Mouse (Mus musculus) common myeloid progenitor, adult 5-6 weeks (primary cell): Measurements from ENCODE around the gene OR5BS1P. TPM values are rescaled to one million over a fixed set of nuclear protein-coding genes. Genes with fewer than 3 reads are reported as not detected.
"Not testable (repeated sequence)": the region's sequence is repeated elsewhere in the genome, so short reads cannot be mapped to it uniquely, and the experiment has no call there.

Source experiments
- ATAC-seq: replicated peaks from 2 replicates; pipeline ENCODE4 v1.8.0; 2016; ENCODE audit warnings: low read depth, mild to moderate bottlenecking, moderate TSS enrichment, inconsistent platforms; ENCODE audit not compliant: poor library complexity, severe bottlenecking
- total RNA-seq: library from RNA; stranded (forward); fragments of 200-1000, 187-1606 nt; gene quantifications from 2 replicates; pipeline ENCODE4 v1.2.3, GENCODE M21; 2017

OR5BS1P gene
- total RNA-seq, 1 experiment from 2014 or later, result not detected

- peak; percentile 77 for ATAC-seq
These were observed 34.8 kb downstream of the OR5BS1P start for GRCm38 (mm10) chr15:98504514-98504913.

GRCm38 (mm10) chr15:98506253-98506957, 36.7 kb downstream of the OR5BS1P start:
- ATAC-seq, result peak; percentile 61

- ATAC-seq, result no peak
These were observed 37.6 kb downstream of the OR5BS1P start for GRCm38 (mm10) chr15:98507321-98507720.

GRCm38 (mm10) chr15:98509387-98509786, 39.7 kb downstream of the OR5BS1P start:
- ATAC-seq, result no peak

GRCm38 (mm10) chr15:98510438-98511385, 41.0 kb downstream of the OR5BS1P start:
- ATAC-seq, result peak; percentile 64

GRCm38 (mm10) chr15:98511386-98511928, 41.8 kb downstream of the OR5BS1P start:
- ATAC-seq, result peak; percentile 31

GRCm38 (mm10) chr15:98512232-98512631, 42.5 kb downstream of the OR5BS1P start:
- ATAC-seq, result no peak

GRCm38 (mm10) chr15:98512799-98513321, 43.2 kb downstream of the OR5BS1P start:
- ATAC-seq, result peak; percentile 37

GRCm38 (mm10) chr15:98513676-98514075, 44.0 kb downstream of the OR5BS1P start:
- ATAC-seq, result not testable (repeated sequence)

- ATAC-seq, result peak; percentile 52
These were observed 44.5 kb downstream of the OR5BS1P start for GRCm38 (mm10) chr15:98514146-98514545.

GRCm38 (mm10) chr15:98514845-98515244, 45.1 kb downstream of the OR5BS1P start:
- not testable (repeated sequence) for ATAC-seq

GRCm38 (mm10) chr15:98517380-98518355, 48.0 kb downstream of the OR5BS1P start:
- peak; percentile 52 for ATAC-seq

- 0 out of 2 replicates have a peak, but pooled peaks have one; percentile 12 for ATAC-seq
These were observed 51.5 kb downstream of the OR5BS1P start for GRCm38 (mm10) chr15:98521245-98521644.

- peak; percentile 69; the same call in 1 of the 2 replicates for ATAC-seq
These were observed 56.4 kb downstream of the OR5BS1P start for GRCm38 (mm10) chr15:98526057-98526456.

- no peak for ATAC-seq
These were observed 57.5 kb downstream of the OR5BS1P start for GRCm38 (mm10) chr15:98527056-98527771.

GRCm38 (mm10) chr15:98528066-98528563, 58.4 kb downstream of the OR5BS1P start:
- ATAC-seq, result no peak
